Mouse (Mus musculus) small intestine, adult 2 months (tissue): ENCODE results near the gene Enc1. TPM values are rescaled to one million over a fixed set of nuclear protein-coding genes. Genes with fewer than 3 reads are reported as not detected.

Experiments
- H3K27ac ChIP-seq: fragments of 200-500 bp; 2 replicates; pipeline ENCODE4 v1.5.1; 2012; ENCODE audit warnings: low read depth, low read length, control low read depth, inconsistent platforms; ENCODE audit not compliant: insufficient read depth
- H3K27me3 ChIP-seq: fragments of 200-500 bp; 2 replicates; pipeline ENCODE4 v1.6.1; 2012; ENCODE audit warnings: mild to moderate bottlenecking, moderate library complexity, low read length, inconsistent platforms; ENCODE audit not compliant: control insufficient read depth, insufficient read depth
- H3K36me3 ChIP-seq: fragments of 200-500 bp; 2 replicates; pipeline ENCODE4 v1.6.1; 2012; ENCODE audit warnings: mild to moderate bottlenecking, low read length, control low read depth, inconsistent platforms; ENCODE audit not compliant: control insufficient read depth, insufficient read depth
- H3K4me1 ChIP-seq: fragments of 200-500 bp; 2 replicates; pipeline ENCODE4 v1.6.1; 2012; ENCODE audit warnings: low read length, inconsistent platforms, mixed read lengths; ENCODE audit not compliant: control insufficient read depth, insufficient read depth, insufficient read length
- H3K4me3 ChIP-seq: fragments of 200-500 bp; 2 replicates; pipeline ENCODE4 v1.5.1; 2012; ENCODE audit warnings: low read depth, mild to moderate bottlenecking, control low read depth, inconsistent platforms, low read length, moderate library complexity
- CTCF ChIP-seq: fragments of 200-500 bp; IDR thresholded peaks from 2 replicates; pipeline ENCODE4 v1.5.1; 2012; ENCODE audit warnings: low read depth, mild to moderate bottlenecking, control low read depth, inconsistent platforms, low read length, moderate library complexity, mixed read lengths; ENCODE audit not compliant: insufficient replicate concordance, insufficient read length; ENCODE audit errors: extremely low read depth
- POLR2A ChIP-seq: fragments of 200-500 bp; IDR thresholded peaks from 2 replicates; pipeline ENCODE4 v1.6.1; 2012; ENCODE audit warnings: low read depth, mild to moderate bottlenecking, control low read depth, inconsistent platforms, low read length, moderate library complexity
- WGBS: fragments of 180-500 bp; shearing (Covaris S2); methylation state at CpG from one replicate; pipeline ENCODE4 v1.1.7; 2018; 5-methylcytosine and 5-hydroxymethylcytosine counted together
- polyA plus RNA-seq: library from polyadenylated mRNA; depleted of rRNA; stranded (reverse); fragments of >200 nt; gene quantifications from 2 replicates; pipeline ENCODE4 v1.2.3, GENCODE M21; 2012

Gene Enc1
- polyA plus RNA-seq, 1 experiment: 4.6 TPM

DNA sequence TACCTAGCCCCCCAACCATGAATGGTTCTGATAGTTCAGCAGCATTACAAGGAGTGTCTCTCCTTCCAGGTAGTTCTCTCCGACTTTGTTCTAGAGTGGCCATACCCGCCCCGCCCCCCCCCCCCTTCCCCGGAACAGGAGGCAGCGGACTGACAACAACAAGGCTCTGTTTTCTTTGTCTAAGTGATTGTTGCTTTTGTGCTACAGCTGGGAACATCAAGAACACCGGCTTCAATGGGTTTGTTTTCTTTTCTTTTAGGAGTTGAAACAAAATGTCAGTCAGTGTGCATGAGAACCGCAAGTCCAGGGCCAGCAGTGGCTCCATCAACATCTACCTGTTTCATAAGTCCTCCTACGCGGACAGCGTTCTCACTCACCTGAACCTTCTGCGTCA lies 3.8 kb downstream of the Enc1 start:
- Histone ChIP-seq H3K4me3 (no peak overlapping the region), H3K27ac (no peak overlapping the region), H3K4me1 (peaks cover 13% of the 10 kb centered on the region), H3K36me3 (peaks cover 30% of the 10 kb centered on the region), H3K27me3 (no peaks in the 10 kb centered on the region)
- 78% methylated on average over 11 of the region's 11 CpGs for WGBS
- TF ChIP-seq POLR2A: no peak
- TF ChIP-seq CTCF: no peak

GRCm38 (mm10) chr13:97245157-97245556 lies 4.3 kb downstream of the Enc1 start:
- Histone ChIP-seq H3K36me3 (peaks cover 33% of the 10 kb centered on the region), H3K4me3 (no peak overlapping the region), H3K27me3 (no peaks in the 10 kb centered on the region), H3K27ac (no peak overlapping the region), H3K4me1 (peaks cover 12% of the 10 kb centered on the region; the same call in 1 of the 2 replicates)
- TF ChIP-seq CTCF (no peak), POLR2A (no peak)
- 88% methylated on average over 12 of the region's 12 CpGs for WGBS

DNA sequence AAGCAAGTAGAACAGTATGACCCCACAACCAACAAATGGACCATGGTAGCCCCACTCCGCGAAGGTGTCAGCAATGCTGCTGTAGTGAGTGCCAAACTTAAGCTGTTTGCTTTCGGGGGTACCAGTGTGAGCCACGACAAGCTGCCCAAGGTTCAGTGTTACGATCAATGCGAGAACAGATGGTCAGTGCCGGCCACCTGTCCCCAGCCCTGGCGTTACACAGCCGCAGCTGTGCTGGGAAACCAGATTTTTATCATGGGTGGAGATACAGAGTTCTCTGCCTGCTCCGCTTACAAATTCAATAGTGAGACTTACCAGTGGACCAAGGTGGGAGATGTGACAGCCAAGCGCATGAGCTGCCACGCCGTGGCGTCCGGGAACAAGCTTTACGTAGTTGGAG lies 5.3 kb downstream of the Enc1 start:
- Histone ChIP-seq H3K4me3 (no peak overlapping the region), H3K4me1 (peaks cover 9% of the 10 kb centered on the region; the same call in 1 of the 2 replicates), H3K27ac (no peak overlapping the region), H3K27me3 (no peaks in the 10 kb centered on the region), H3K36me3 (peaks cover 42% of the 10 kb centered on the region)
- WGBS: 89% methylated on average over 16 of the region's 16 CpGs
- TF ChIP-seq POLR2A (no peak), CTCF (no peak)

DNA sequence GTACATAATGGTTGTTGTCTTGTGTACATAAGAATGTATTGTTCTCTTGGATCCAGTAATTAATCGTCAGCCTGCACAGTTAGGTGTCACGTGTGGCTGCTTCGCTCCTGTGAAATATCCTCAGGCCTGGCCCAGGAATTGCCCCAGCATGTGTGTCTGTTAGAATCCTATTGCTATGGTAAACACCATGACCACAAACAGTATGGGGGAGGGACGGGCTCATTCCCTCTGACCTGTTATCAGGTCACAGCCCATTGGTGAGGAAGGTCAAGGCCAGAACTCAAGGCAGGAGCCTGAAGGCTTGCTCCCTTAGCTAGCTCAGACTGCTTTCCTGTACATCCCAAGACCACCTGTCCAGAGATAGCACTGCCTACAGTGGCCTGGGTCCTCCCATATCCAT lies 6.8 kb downstream of the Enc1 start:
- Histone ChIP-seq H3K36me3 (peaks cover 53% of the 10 kb centered on the region), H3K4me3 (no peak overlapping the region), H3K27ac (no peak overlapping the region), H3K27me3 (no peaks in the 10 kb centered on the region), H3K4me1 (peaks cover 5% of the 10 kb centered on the region; the same call in 1 of the 2 replicates)
- TF ChIP-seq CTCF (no peak), POLR2A (no peak)
- 78% methylated on average over 4 of the region's 4 CpGs for WGBS

GRCm38 (mm10) chr13:97249051-97249461 lies 8.2 kb downstream of the Enc1 start:
- Histone ChIP-seq H3K36me3 (peaks cover 53% of the 10 kb centered on the region), H3K4me1 (peaks cover 7% of the 10 kb centered on the region; the same call in 1 of the 2 replicates), H3K4me3 (no peak overlapping the region), H3K27me3 (no peaks in the 10 kb centered on the region), H3K27ac (no peak overlapping the region)
- WGBS: 62% methylated on average over 5 of the region's 5 CpGs
- no peak for TF ChIP-seq POLR2A
- no peak for TF ChIP-seq CTCF

- TF ChIP-seq CTCF: no peak
- no peak for TF ChIP-seq POLR2A
- Histone ChIP-seq H3K27ac (no peak overlapping the region), H3K27me3 (no peaks in the 10 kb centered on the region), H3K4me3 (no peak overlapping the region), H3K36me3 (peaks cover 53% of the 10 kb centered on the region), H3K4me1 (peaks cover 12% of the 10 kb centered on the region; the same call in 1 of the 2 replicates)
- 85% methylated on average over 5 of the region's 5 CpGs for WGBS
Observed at GRCm38 (mm10) chr13:97249507-97250078, 8.7 kb downstream of the Enc1 start.

- TF ChIP-seq CTCF: no peak
- no peak for TF ChIP-seq POLR2A
- peaks cover 12% of the 10 kb centered on the region; the same call in 1 of the 2 replicates for H3K4me1 ChIP-seq
- H3K4me3 ChIP-seq: no peak overlapping the region
- H3K27ac ChIP-seq: no peak overlapping the region
- H3K27me3 ChIP-seq: no peaks in the 10 kb centered on the region
- H3K36me3 ChIP-seq: peaks cover 53% of the 10 kb centered on the region
- WGBS: 92% methylated on average over 5 of the region's 5 CpGs
Observed at GRCm38 (mm10) chr13:97250148-97250547, 9.2 kb downstream of the Enc1 start.
